Comparison of ENCODE assay signal across 21 mouse cellular contexts in the genomic region with DNA sequence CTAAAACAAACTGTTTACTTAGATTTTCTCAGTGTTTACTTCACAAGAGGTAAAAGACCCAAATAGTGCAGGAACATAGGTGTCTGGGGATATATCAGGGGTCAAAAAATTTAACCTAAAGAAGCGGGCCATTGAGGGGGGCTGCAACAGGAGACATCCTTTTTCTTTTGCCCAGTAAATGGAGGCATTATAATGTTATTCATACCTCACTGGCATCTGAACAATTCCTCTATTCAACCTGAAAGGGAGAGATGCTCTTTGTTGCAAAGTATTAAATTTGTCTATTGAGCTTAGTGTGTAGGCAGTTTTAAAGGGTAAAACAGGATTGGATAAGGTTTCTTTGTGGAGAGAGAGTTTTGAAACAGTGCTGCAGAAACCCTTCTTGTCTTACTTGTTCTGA.
DNase-seq lines count a peak whose midpoint lies in the region; ATAC-seq and TF ChIP-seq lines count a peak whose summit lies in the region.
"Had no signal": no experiment of that assay in that cellular context is flagged by ENCODE, and none has a peak within 500 bp of the region (broad histone marks: within the 10 kb centered on the region; RNA-seq: fewer than 3 reads in every experiment).

No protein-coding gene starts in this region.

- H3K27ac ChIP-seq in forebrain, embryonic 11.5 days (ENCODE audit: low read depth, low read length), result no peak overlapping the region
- H3K27ac ChIP-seq in forebrain, embryonic 16.5 days (ENCODE audit: low read length), result no peak overlapping the region
- no peak overlapping the region for H3K27ac ChIP-seq in midbrain, embryonic 12.5 days (replicated peaks)
- H3K27ac ChIP-seq in midbrain, postnatal 0 days (ENCODE audit: low read depth, low read length), result no peak overlapping the region
- H3K27ac ChIP-seq: embryonic facial prominence, embryonic 12.5 days; embryonic facial prominence, embryonic 15.5 days; forebrain, embryonic 13.5 days; forebrain, embryonic 15.5 days had no signal

- ATAC-seq in forebrain, embryonic 11.5 days (replicated peaks; ENCODE audit: low FRiP score), result peak; percentile 53; the same call in 1 of the 2 replicates
- no peak for ATAC-seq in forebrain, embryonic 16.5 days
- peak; percentile 73; the same call in 1 of the 2 replicates for ATAC-seq in midbrain, embryonic 12.5 days (ENCODE audit: low FRiP score, low read depth)
- no peak for ATAC-seq in midbrain, postnatal 0 days (ENCODE audit: low FRiP score)
- ATAC-seq: forebrain, embryonic 13.5 days; forebrain, embryonic 15.5 days had no signal

- no peak overlapping the region for H3K4me3 ChIP-seq in forebrain, embryonic 11.5 days (ENCODE audit: low read depth, low read length)
- no peak overlapping the region for H3K4me3 ChIP-seq in forebrain, embryonic 16.5 days (replicated peaks; ENCODE audit: low read length)
- no peak overlapping the region for H3K4me3 ChIP-seq in midbrain, embryonic 12.5 days
- no peak overlapping the region for H3K4me3 ChIP-seq in midbrain, postnatal 0 days (ENCODE audit: low read depth, low read length)
- H3K4me3 ChIP-seq: embryonic facial prominence, embryonic 12.5 days; embryonic facial prominence, embryonic 15.5 days; erythroblast, embryonic 14.5 days; forebrain, embryonic 10.5 days; forebrain, embryonic 13.5 days; forebrain, embryonic 15.5 days had no signal

- no peak overlapping the region for H3K4me2 ChIP-seq in forebrain, embryonic 11.5 days (ENCODE audit: low read depth, low read length, severe bottlenecking)
- H3K4me2 ChIP-seq in forebrain, embryonic 16.5 days (ENCODE audit: low read length), result no peak overlapping the region
- no peak overlapping the region for H3K4me2 ChIP-seq in midbrain, embryonic 12.5 days (replicated peaks)
- H3K4me2 ChIP-seq in midbrain, postnatal 0 days (ENCODE audit: low read depth, low read length, poor library complexity, severe bottlenecking), result no peak overlapping the region
- H3K4me2 ChIP-seq: embryonic facial prominence, embryonic 12.5 days; embryonic facial prominence, embryonic 15.5 days; forebrain, embryonic 13.5 days; forebrain, embryonic 15.5 days had no signal

- no peaks in the 10 kb centered on the region for H3K9me3 ChIP-seq in forebrain, embryonic 11.5 days (ENCODE audit: control insufficient read depth, low read length)
- no peaks in the 10 kb centered on the region for H3K9me3 ChIP-seq in forebrain, embryonic 16.5 days (ENCODE audit: control insufficient read depth, low read length)
- H3K9me3 ChIP-seq in midbrain, embryonic 12.5 days, result no peaks in the 10 kb centered on the region
- no peaks in the 10 kb centered on the region for H3K9me3 ChIP-seq in midbrain, postnatal 0 days (ENCODE audit: low read length)
- H3K9me3 ChIP-seq: embryonic facial prominence, embryonic 12.5 days; embryonic facial prominence, embryonic 15.5 days; forebrain, embryonic 10.5 days; forebrain, embryonic 13.5 days; forebrain, embryonic 15.5 days had no signal

- no peak overlapping the region for H3K9ac ChIP-seq in forebrain, embryonic 11.5 days (ENCODE audit: low read length)
- H3K9ac ChIP-seq in forebrain, embryonic 16.5 days (replicated peaks; ENCODE audit: low read depth, low read length), result no peak overlapping the region
- H3K9ac ChIP-seq in midbrain, embryonic 12.5 days (replicated peaks), result no peak overlapping the region
- H3K9ac ChIP-seq in midbrain, postnatal 0 days (replicated peaks; ENCODE audit: low read length, poor library complexity, severe bottlenecking), result no peak overlapping the region
- H3K9ac ChIP-seq: embryonic facial prominence, embryonic 12.5 days; embryonic facial prominence, embryonic 15.5 days; forebrain, embryonic 13.5 days; forebrain, embryonic 15.5 days had no signal

- peak; percentile 11 for DNase-seq in embryo, embryonic 9.5 days (ENCODE audit: extremely low spot score)
- no peak for DNase-seq in embryo, embryonic 11 days
- no peak for DNase-seq in forebrain, embryonic 11.5 days (ENCODE audit: low spot score)
- no peak for DNase-seq in midbrain, postnatal 0 days (ENCODE audit: low spot score)
- DNase-seq: adrenal gland, adult 2 months; adrenal gland, postnatal 10 days; adrenal gland, postnatal 25 days; cerebellum, adult 11 months; cerebellum, adult 18-20 months; cerebellum, adult 8-10 months; cerebellum, adult 9-11 months; cerebellum, postnatal 14 days; cerebellum, postnatal 36 days had no signal

- no peaks in the 10 kb centered on the region for H3K27me3 ChIP-seq in forebrain, embryonic 11.5 days (ENCODE audit: control insufficient read depth, insufficient read depth, low read length)
- no peaks in the 10 kb centered on the region for H3K27me3 ChIP-seq in forebrain, embryonic 16.5 days (replicated peaks; ENCODE audit: control insufficient read depth, insufficient read depth, low read length)
- peaks cover 8% of the 10 kb centered on the region for H3K27me3 ChIP-seq in midbrain, embryonic 12.5 days
- H3K27me3 ChIP-seq in midbrain, postnatal 0 days (ENCODE audit: insufficient read depth, low read length), result no peaks in the 10 kb centered on the region
- H3K27me3 ChIP-seq: embryonic facial prominence, embryonic 12.5 days; embryonic facial prominence, embryonic 15.5 days; forebrain, embryonic 13.5 days; forebrain, embryonic 15.5 days had no signal

- no peak for TF ChIP-seq CTCF in midbrain, postnatal 0 days (IDR thresholded peaks at IDR 0.05)

- H3K4me1 ChIP-seq in forebrain, embryonic 11.5 days (replicated peaks; ENCODE audit: control insufficient read depth, insufficient read depth, low read length), result peaks cover 2% of the 10 kb centered on the region; the same call in 1 of the 2 replicates
- peaks cover 2% of the 10 kb centered on the region; the same call in 1 of the 2 replicates for H3K4me1 ChIP-seq in forebrain, embryonic 16.5 days (replicated peaks; ENCODE audit: control insufficient read depth, insufficient read depth, low read length)
- peaks cover 9% of the 10 kb centered on the region for H3K4me1 ChIP-seq in midbrain, embryonic 12.5 days
- no peaks in the 10 kb centered on the region for H3K4me1 ChIP-seq in midbrain, postnatal 0 days (ENCODE audit: insufficient read depth, low read length)
- H3K4me1 ChIP-seq: embryonic facial prominence, embryonic 12.5 days; embryonic facial prominence, embryonic 15.5 days had no signal

- H3K36me3 ChIP-seq in forebrain, embryonic 11.5 days (ENCODE audit: control insufficient read depth, insufficient read depth, low read length), result no peaks in the 10 kb centered on the region
- H3K36me3 ChIP-seq in forebrain, embryonic 16.5 days (ENCODE audit: control insufficient read depth, insufficient read depth), result no peaks in the 10 kb centered on the region
- H3K36me3 ChIP-seq in midbrain, embryonic 12.5 days, result no peaks in the 10 kb centered on the region
- no peaks in the 10 kb centered on the region for H3K36me3 ChIP-seq in midbrain, postnatal 0 days (ENCODE audit: insufficient read depth, low read length)
- H3K36me3 ChIP-seq: embryonic facial prominence, embryonic 12.5 days; embryonic facial prominence, embryonic 15.5 days; forebrain, embryonic 10.5 days; forebrain, embryonic 15.5 days had no signal

- WGBS in forebrain, embryonic 11.5 days, result 9% methylated on average over 1 of the region's 1 CpGs
- WGBS in forebrain, embryonic 16.5 days, result 21% methylated on average over 1 of the region's 1 CpGs
- WGBS in midbrain, embryonic 12.5 days, result 11% methylated on average over 1 of the region's 1 CpGs
- 22% methylated on average over 1 of the region's 1 CpGs for WGBS in midbrain, postnatal 0 days

Comparison
In these comparisons a context has a peak if more than half of its experiments do, and no peak if none do; other contexts are left out.
1. ATAC-seq: peak in forebrain, embryonic 11.5 days (single experiment) and midbrain, embryonic 12.5 days (single experiment); none in forebrain, embryonic 16.5 days (single experiment) and midbrain, postnatal 0 days (single experiment).